In the genomic region with DNA sequence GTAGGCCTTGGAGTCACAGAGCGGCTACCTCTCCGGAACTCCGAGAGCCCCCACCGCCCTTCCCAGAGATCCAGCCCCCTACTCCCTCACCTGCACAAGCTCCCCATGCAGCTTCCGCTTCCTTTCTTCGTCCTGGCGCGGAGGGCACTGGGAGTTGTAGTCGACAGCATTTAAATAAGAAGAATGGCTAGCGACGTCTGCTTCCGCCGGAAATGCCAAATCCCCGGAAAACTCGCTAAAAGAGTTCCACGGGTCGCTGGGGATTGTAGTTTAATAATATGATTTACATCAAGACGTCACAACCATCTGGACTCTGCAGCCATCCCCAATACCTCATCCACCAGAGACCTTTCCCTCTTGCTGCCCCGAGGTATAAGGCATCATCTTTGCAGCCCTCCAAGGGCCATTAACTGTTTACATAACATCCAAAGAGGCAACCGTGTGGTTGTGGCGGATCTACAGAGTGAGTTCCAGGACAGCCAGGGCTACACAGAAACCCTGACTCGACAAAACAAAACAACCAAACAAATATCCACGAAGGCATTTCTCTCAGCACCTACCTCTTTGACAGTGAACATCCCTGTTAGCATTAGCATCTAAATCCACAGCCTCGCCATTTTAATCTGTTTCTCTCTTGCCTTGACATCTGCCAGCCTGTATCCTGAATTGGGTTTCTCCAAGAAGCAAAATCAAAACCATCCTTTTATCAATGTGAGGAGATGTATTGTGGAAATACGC, we compare ENCODE assay signal across 8 mouse cellular contexts. TPM values are rescaled to one million over a fixed set of nuclear protein-coding genes. Genes with fewer than 3 reads are reported as not detected.
DNase-seq lines count a peak whose midpoint lies in the region; ATAC-seq lines count a peak whose summit lies in the region.

No protein-coding gene starts in this region.

- peak; percentile 96 for DNase-seq in NIH3T3 (ENCODE audit: low read depth)
- peak; percentile 94 to 96 for DNase-seq in cerebellum, postnatal 10 days
- DNase-seq in frontal cortex, postnatal 10 days (ENCODE audit: low spot score in 2 of 2) = peak; percentile 88
- DNase-seq in layer of hippocampus, postnatal 14 days (ENCODE audit: low spot score in 2 of 2) = peak; percentile 88 to 95
- peak; percentile 88 for DNase-seq in lung, postnatal 14 days
- peak; percentile 98 for DNase-seq in retina, postnatal 1 day
- peak; percentile 64 for DNase-seq in urinary bladder, adult 2 months (ENCODE audit: low spot score)

- ATAC-seq in hindbrain, embryonic 12.5 days (ENCODE audit: low FRiP score) = peak; percentile 82

- no peak overlapping the region for H3K27ac ChIP-seq in hindbrain, embryonic 12.5 days

- H3K9ac ChIP-seq in hindbrain, embryonic 12.5 days = peak overlapping the region; percentile 55

- peaks cover 30% of the 10 kb centered on the region for H3K27me3 ChIP-seq in hindbrain, embryonic 12.5 days

- no peaks in the 10 kb centered on the region for H3K9me3 ChIP-seq in hindbrain, embryonic 12.5 days (replicated peaks)

- no peaks in the 10 kb centered on the region for H3K36me3 ChIP-seq in hindbrain, embryonic 12.5 days

- WGBS in hindbrain, embryonic 12.5 days = 9% methylated on average over 25 of the region's 25 CpGs

- peak overlapping the region; percentile 50 for H3K4me3 ChIP-seq in hindbrain, embryonic 12.5 days

- H3K4me2 ChIP-seq in hindbrain, embryonic 12.5 days (replicated peaks) = peak overlapping the region; percentile 58

- H3K4me1 ChIP-seq in hindbrain, embryonic 12.5 days = peaks cover 34% of the 10 kb centered on the region

RNA-seq across cellular contexts. Expression of gene Smug1, which starts 3.5 kb away (rescaled TPM):
- 31.3 and 34.4 TPM in 2 replicates for polyA plus RNA-seq in hindbrain, embryonic 12.5 days (2016; fragmentation: Nextera tagmentation; extraction: Ambion mirVana)
- total RNA-seq in layer of hippocampus, postnatal 14 days (2021) = 10 to 100 TPM; 14.5 to 15.4 TPM
- 15.1 and 18.5 TPM in 2 replicates for polyA plus RNA-seq in urinary bladder, adult 2 months (2012; rRNA removed)
